Mouse (Mus musculus) forebrain, embryonic 14.5 days (tissue): ENCODE measurements around the gene Ccr5. TPM values are rescaled to one million over a fixed set of nuclear protein-coding genes. Genes with fewer than 3 reads are reported as not detected.
"Not testable (repeated sequence)": the region's sequence is repeated elsewhere in the genome, so short reads cannot be mapped to it uniquely, and the experiment has no call there.

ENCODE experiments used
- ATAC-seq: fragments of 200-750 bp; cut with Nextera tagmentation; 2 replicates; pipeline ENCODE4 v1.8.0; 2017; ENCODE audit warnings: mild to moderate bottlenecking, moderate library complexity
- DNase-seq: peaks from one replicate; pipeline ENCODE4 v3.0.0-alpha.2; 2015; ENCODE audit warnings: low spot score
- H3K27ac ChIP-seq: fragments of 300-500 bp; sonication (generic); 2 replicates; pipeline ENCODE4 v1.5.1; 2014; ENCODE audit warnings: low read depth, mild to moderate bottlenecking, control low read depth, low read length, moderate library complexity
- H3K27me3 ChIP-seq: fragments of 300-500 bp; sonication (generic); replicated peaks from 2 replicates; pipeline ENCODE4 v1.6.1; 2014; ENCODE audit warnings: low read length, control low read depth, mixed read lengths; ENCODE audit not compliant: control insufficient read depth, insufficient read depth
- H3K36me3 ChIP-seq: fragments of 300-500 bp; sonication (generic); 2 replicates; pipeline ENCODE4 v1.6.1; 2014; ENCODE audit warnings: low read length, control low read depth; ENCODE audit not compliant: control insufficient read depth, insufficient read depth
- H3K4me1 ChIP-seq: fragments of 300-500 bp; sonication (generic); 2 replicates; pipeline ENCODE4 v1.6.1; 2014; ENCODE audit warnings: antibody characterized with exemption, low read length, control low read depth; ENCODE audit not compliant: control insufficient read depth, insufficient read depth
- H3K4me2 ChIP-seq: fragments of 300-500 bp; sonication (generic); 2 replicates; pipeline ENCODE4 v1.6.1; 2014; ENCODE audit warnings: mild to moderate bottlenecking, control low read depth, low read length
- H3K4me3 ChIP-seq: fragments of 300-500 bp; sonication (generic); 2 replicates; pipeline ENCODE4 v1.5.1; 2014; ENCODE audit warnings: low read depth, low read length, control low read depth
- H3K9ac ChIP-seq: fragments of 300-500 bp; sonication (generic); 2 replicates; pipeline ENCODE4 v1.6.1; 2014; ENCODE audit warnings: mild to moderate bottlenecking, low read length, control low read depth, moderate library complexity
- H3K9me3 ChIP-seq: fragments of 300-500 bp; sonication (generic); replicated peaks from 2 replicates; pipeline ENCODE4 v1.6.1; 2016; ENCODE audit warnings: low read length, control low read depth, mixed read lengths; ENCODE audit not compliant: control insufficient read depth
- WGBS: fragments of 180-500 bp; shearing (Covaris S2); extraction: QIAGEN DNeasy Blood & Tissue Kit; methylation state at CpG from one replicate; pipeline ENCODE4 v1.1.7; 2014; 5-methylcytosine and 5-hydroxymethylcytosine counted together
- polyA plus RNA-seq: library from polyadenylated mRNA; unstranded; fragments of >200 nt; fragmentation: Nextera tagmentation; extraction: Ambion mirVana; gene quantifications from 2 replicates; pipeline ENCODE4 v1.2.1, GENCODE M21; 2014

Ccr5 gene
- 0.68 and 0.74 TPM in 2 replicates for polyA plus RNA-seq

DNA sequence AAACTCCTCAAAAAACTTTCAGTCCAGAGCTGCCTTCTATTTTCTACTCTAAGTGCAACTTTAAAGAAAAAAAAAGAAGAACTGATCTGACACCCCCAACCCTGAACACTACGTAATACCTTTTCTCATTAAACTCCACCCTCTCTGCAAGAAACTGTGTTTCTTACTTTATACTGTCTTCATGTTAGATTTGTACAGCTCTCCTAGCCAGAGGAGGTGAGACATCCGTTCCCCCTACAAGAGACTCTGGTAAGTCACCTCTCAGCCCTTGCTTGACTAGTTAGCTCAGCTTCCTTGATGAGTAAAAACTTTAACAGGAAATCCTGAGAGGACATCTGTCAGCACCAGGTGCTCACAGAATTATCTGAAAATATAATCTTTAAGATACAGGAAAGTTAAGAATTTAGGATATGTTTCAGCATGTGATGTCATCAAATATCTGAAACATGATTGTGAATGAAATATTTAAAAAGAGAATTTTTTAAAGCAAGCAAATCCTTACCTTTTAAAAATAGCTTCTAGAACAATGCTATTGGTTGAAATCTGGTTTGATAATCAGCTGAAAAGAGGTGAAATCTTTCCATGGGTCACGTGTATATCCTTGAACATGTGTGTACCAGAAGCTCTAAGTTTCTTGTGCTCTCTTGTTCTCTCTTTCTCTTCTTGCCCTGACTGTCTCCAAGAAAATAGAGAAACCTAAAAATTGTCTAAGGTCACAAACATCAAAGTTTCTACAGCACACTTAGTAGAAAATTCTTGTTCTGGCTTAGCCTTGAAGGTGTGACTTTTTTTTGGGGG is at the start of gene Ccr5:
Gene Ccr5 (plus strand): TSS at position 157 of the 798 bp plus-strand sequence.
- no peak for DNase-seq
- Histone ChIP-seq H3K9me3 (no peaks in the 10 kb centered on the region), H3K9ac (no peak within 1 kb of the TSS), H3K4me2 (no peak within 1 kb of the TSS), H3K27me3 (no peaks in the 10 kb centered on the region), H3K4me3 (no peak within 1 kb of the TSS), H3K36me3 (no peaks in the 10 kb centered on the region), H3K27ac (no peak within 1 kb of the TSS), H3K4me1 (no peaks in the 10 kb centered on the region)
- 82% methylated on average over 3 of the region's 3 CpGs for WGBS
- ATAC-seq = no peak

DNA sequence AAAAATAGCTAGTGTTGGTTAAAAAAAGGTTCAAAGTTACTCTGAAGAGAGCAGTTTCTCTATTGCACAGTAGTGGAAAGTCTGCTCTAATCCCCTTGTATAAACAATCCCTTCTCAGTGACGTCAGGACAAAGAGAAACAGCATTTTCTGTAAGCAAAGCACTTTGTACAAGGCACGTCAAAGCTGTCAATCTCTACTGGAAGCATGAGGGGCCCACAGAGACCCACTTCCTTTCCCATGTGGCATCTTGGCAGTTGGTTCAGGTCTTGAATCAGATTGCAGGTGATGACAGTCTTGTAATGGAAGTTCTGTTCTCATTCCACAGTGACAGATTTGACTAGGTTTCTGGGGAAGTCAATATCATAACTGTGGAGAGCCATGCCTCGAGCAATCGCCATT is 41.5 kb upstream of the Ccr5 start:
- H3K27me3 ChIP-seq = no peaks in the 10 kb centered on the region
- 54% methylated on average over 4 of the region's 4 CpGs for WGBS

GRCm38 (mm10) chr9:124080471-124080870 is 40.9 kb upstream of the Ccr5 start:
- H3K4me1 ChIP-seq, H3K9ac ChIP-seq, DNase-seq, H3K36me3 ChIP-seq, H3K27ac ChIP-seq, ATAC-seq, H3K4me2 ChIP-seq, H3K9me3 ChIP-seq, H3K27me3 ChIP-seq, H3K4me3 ChIP-seq: not testable (repeated sequence)
- WGBS = 95% methylated on average over 12 of the region's 13 CpGs

More for the DNA sequence above, 41.5 kb upstream of the Ccr5 start:
- Histone ChIP-seq H3K9ac (no peak overlapping the region), H3K4me3 (no peak overlapping the region), H3K27ac (no peak overlapping the region), H3K9me3 (no peaks in the 10 kb centered on the region), H3K36me3 (no peaks in the 10 kb centered on the region), H3K4me2 (no peak overlapping the region), H3K4me1 (no peaks in the 10 kb centered on the region)
- DNase-seq (no peak), ATAC-seq (no peak)

DNA sequence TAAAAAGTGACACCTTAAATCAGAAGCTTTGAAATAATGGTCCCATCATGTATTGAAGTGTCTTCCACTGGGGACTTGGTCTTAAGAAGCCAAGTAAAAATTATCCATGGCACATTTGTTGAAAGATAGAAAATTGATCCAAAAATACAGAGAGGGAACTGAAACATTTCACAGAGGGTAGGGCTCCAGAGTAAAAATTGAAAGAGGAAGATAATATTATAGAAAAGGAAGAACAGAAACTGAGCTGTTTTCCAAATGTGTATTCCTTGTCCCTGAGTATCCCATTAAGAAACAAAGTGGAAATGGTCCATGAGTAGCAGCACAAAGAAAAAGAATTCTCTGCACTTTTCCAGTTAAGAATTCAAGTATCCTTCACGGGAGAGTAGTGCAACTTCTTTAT is 30.9 kb upstream of the Ccr5 start:
- DNase-seq (no peak), ATAC-seq (no peak)
- no peaks in the 10 kb centered on the region for H3K27me3 ChIP-seq
- H3K9ac ChIP-seq = no peak overlapping the region
- H3K4me1 ChIP-seq = no peaks in the 10 kb centered on the region
- H3K4me2 ChIP-seq = no peak overlapping the region
- H3K9me3 ChIP-seq = no peaks in the 10 kb centered on the region
- H3K36me3 ChIP-seq = no peaks in the 10 kb centered on the region
- WGBS = 72% methylated on average over 1 of the region's 1 CpGs
- H3K27ac ChIP-seq = no peak overlapping the region
- no peak overlapping the region for H3K4me3 ChIP-seq

DNA sequence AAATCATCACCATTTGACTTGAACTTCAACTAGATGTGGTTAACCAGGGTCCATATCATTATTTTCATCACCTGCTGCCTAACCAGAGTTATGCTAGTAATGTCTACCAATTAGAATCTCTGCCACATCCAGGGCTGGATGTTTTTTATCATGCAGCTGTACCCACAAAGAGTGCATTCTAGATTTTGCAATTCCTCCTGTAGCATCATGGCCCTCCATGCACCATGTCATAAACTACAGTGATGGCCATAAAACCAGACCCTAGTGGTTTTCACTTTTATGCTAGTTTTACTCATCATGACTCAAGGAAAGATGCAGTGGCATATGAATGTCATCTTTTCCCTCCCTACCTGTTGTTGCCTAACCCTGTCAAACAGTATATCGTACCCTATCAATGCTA is 22.2 kb upstream of the Ccr5 start:
- H3K4me3 ChIP-seq = no peak overlapping the region
- H3K4me2 ChIP-seq = no peak overlapping the region
- H3K4me1 ChIP-seq = no peaks in the 10 kb centered on the region
- H3K9ac ChIP-seq = no peak overlapping the region
- DNase-seq (no peak), ATAC-seq (no peak)
- H3K27ac ChIP-seq = no peak overlapping the region
- H3K9me3 ChIP-seq = no peaks in the 10 kb centered on the region
- H3K27me3 ChIP-seq = no peaks in the 10 kb centered on the region
- H3K36me3 ChIP-seq = no peaks in the 10 kb centered on the region
- WGBS = 93% methylated on average over 1 of the region's 1 CpGs

GRCm38 (mm10) chr9:124100357-124100756 is 21.0 kb upstream of the Ccr5 start:
- WGBS = 83% methylated on average over 1 of the region's 1 CpGs
- no peak for ATAC-seq

DNA sequence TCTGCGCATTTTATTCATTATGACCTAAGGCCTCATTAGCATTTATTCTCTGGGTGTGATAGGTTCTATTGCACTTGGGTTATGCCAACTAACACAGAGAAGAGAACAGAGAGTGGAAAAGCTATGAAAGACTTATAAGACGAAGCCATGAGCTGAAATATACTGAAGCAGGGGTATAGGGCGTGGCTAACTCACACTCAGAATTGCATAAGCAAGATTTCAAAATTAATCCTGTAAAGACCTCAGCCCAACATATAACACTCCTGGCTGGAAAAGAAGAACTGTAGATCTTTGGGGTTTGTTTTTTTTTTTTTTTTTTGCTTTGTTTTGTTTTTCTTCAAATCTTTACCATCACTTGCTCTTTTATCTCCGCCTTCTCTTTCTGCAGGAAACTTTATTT is 19.6 kb upstream of the Ccr5 start, which contains the start of gene Ccr2:
Gene Ccr2 (plus strand): TSS at position 228 of the 400 bp plus-strand sequence.
- Histone ChIP-seq H3K9me3 (no peaks in the 10 kb centered on the region), H3K4me1 (no peaks in the 10 kb centered on the region), H3K4me3 (no peak within 1 kb of the TSS), H3K27me3 (no peaks in the 10 kb centered on the region), H3K27ac (no peak within 1 kb of the TSS), H3K36me3 (no peaks in the 10 kb centered on the region), H3K4me2 (no peak within 1 kb of the TSS), H3K9ac (no peak within 1 kb of the TSS)
- WGBS = 91% methylated on average over 4 of the region's 4 CpGs
- DNase-seq = no peak
- ATAC-seq = no peak

More at GRCm38 (mm10) chr9:124100357-124100756, 21.0 kb upstream of the Ccr5 start:
- no peak for DNase-seq
- Histone ChIP-seq H3K4me2 (no peak overlapping the region), H3K27me3 (no peaks in the 10 kb centered on the region), H3K9me3 (no peaks in the 10 kb centered on the region), H3K4me3 (no peak overlapping the region), H3K36me3 (no peaks in the 10 kb centered on the region), H3K9ac (no peak overlapping the region), H3K27ac (no peak overlapping the region), H3K4me1 (no peaks in the 10 kb centered on the region)

DNA sequence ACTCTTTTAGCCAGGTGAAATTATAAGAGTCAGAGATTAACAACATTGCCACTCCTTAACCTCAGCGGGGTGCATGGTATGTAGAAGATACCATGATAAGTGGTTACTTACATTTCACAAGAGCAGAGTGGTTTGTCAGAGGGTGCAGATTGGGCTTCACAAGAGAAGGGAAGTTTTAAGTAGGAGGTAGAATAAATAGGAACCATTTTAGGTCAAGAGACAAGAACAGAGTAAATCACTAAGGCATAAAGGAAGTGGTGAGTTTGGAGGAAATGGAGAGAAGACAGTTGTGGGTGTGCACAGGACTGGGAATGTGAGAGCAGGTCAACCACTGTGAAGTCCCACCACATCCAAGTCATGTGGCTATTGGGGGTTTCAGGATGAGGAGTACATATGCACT is 18.1 kb upstream of the Ccr5 start:
- DNase-seq (no peak), ATAC-seq (no peak)
- H3K27ac ChIP-seq = no peak overlapping the region
- H3K9me3 ChIP-seq = no peaks in the 10 kb centered on the region
- H3K4me3 ChIP-seq = no peak overlapping the region
- 75% methylated on average over 1 of the region's 1 CpGs for WGBS
- H3K4me2 ChIP-seq = no peak overlapping the region
- no peaks in the 10 kb centered on the region for H3K4me1 ChIP-seq
- no peaks in the 10 kb centered on the region for H3K27me3 ChIP-seq
- no peaks in the 10 kb centered on the region for H3K36me3 ChIP-seq
- no peak overlapping the region for H3K9ac ChIP-seq

DNA sequence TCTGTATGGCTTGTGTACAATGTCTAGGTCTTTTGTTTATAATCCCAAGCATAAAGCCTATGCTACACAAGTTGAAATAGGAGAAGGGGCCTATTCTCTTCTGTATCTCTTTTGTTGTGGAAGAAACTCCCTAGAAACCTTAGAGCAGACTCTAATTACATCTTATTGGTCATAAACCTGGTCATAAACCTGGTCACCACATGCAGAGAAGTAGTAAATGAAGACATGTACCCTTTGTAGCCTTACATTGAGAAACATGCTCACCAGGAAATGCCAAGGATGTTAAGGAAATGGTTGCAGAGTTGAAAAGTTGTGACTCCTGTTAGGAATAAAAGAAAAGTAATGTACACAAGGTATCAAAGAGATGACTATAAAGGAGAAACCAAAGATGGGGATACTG is 16.1 kb upstream of the Ccr5 start:
- H3K36me3 ChIP-seq = no peaks in the 10 kb centered on the region
- no peaks in the 10 kb centered on the region for H3K4me1 ChIP-seq
- DNase-seq = no peak
- H3K9ac ChIP-seq = no peak overlapping the region
- H3K4me2 ChIP-seq = no peak overlapping the region
- no peaks in the 10 kb centered on the region for H3K27me3 ChIP-seq
- no peak for ATAC-seq
- no peak overlapping the region for H3K4me3 ChIP-seq
- no peak overlapping the region for H3K27ac ChIP-seq
- H3K9me3 ChIP-seq = no peaks in the 10 kb centered on the region
